In genomic region chr1:75338091-75338694, GRCm38 (mm10) we compare ENCODE assay signal across 10 mouse cellular contexts. TPM values are rescaled to one million over a fixed set of nuclear protein-coding genes. Genes with fewer than 3 reads are reported as not detected.
DNase-seq lines count a peak whose midpoint lies in the region; ATAC-seq and TF ChIP-seq lines count a peak whose summit lies in the region.
"Had no signal": no experiment of that assay in that cellular context is flagged by ENCODE, and none has a peak within 500 bp of the region (broad histone marks: within the 10 kb centered on the region; RNA-seq: fewer than 3 reads in every experiment).

No protein-coding gene starts in this region.

- peaks cover 2% of the 10 kb centered on the region for H3K4me1 ChIP-seq in hindbrain, embryonic 11.5 days (replicated peaks; ENCODE audit: control insufficient read depth, insufficient read depth, low read length)
- no peaks in the 10 kb centered on the region for H3K4me1 ChIP-seq in thymus, adult 2 months (replicated peaks; ENCODE audit: control insufficient read depth, insufficient read depth, low read length)

- TF ChIP-seq POLR2A in thymus, adult 2 months (IDR thresholded peaks at IDR 0.05; ENCODE audit: control insufficient read depth, extremely low read depth, insufficient read depth, low read length, poor library complexity), result no peak

- no peak overlapping the region for H3K9ac ChIP-seq in hindbrain, embryonic 11.5 days (ENCODE audit: low read depth, low read length)
- H3K9ac ChIP-seq: liver, embryonic 15.5 days had no signal

- TF ChIP-seq CTCF in thymus, adult 2 months (IDR thresholded peaks at IDR 0.05; ENCODE audit: borderline replicate concordance, control insufficient read depth, extremely low read depth, insufficient read depth, low read length, poor library complexity), result no peak

- no peaks in the 10 kb centered on the region for H3K9me3 ChIP-seq in hindbrain, embryonic 11.5 days (ENCODE audit: control insufficient read depth, low read length)
- H3K9me3 ChIP-seq: liver, embryonic 15.5 days had no signal

- intact Hi-C loops in heart, postnatal 14 days (cut with DNase I), result no loop called here

- H3K27me3 ChIP-seq in hindbrain, embryonic 11.5 days (ENCODE audit: control insufficient read depth, insufficient read depth, low read length), result no peaks in the 10 kb centered on the region; the same call in 1 of the 2 replicates
- H3K27me3 ChIP-seq in thymus, adult 2 months (ENCODE audit: control insufficient read depth, insufficient read depth, low read length), result no peaks in the 10 kb centered on the region

- peak; percentile 31; the same call in 1 of the 2 replicates for ATAC-seq in frontal cortex, adult (ENCODE audit: low TSS enrichment)
- no peak for ATAC-seq in hindbrain, embryonic 11.5 days (ENCODE audit: low FRiP score)

- no peak overlapping the region for H3K4me3 ChIP-seq in hindbrain, embryonic 11.5 days (ENCODE audit: low read depth, low read length)
- H3K4me3 ChIP-seq in thymus, adult 2 months (ENCODE audit: control insufficient read depth, insufficient read depth, low read length), result no peak overlapping the region
- H3K4me3 ChIP-seq: liver, embryonic 15.5 days had no signal

- DNase-seq in frontal cortex, postnatal 10 days (ENCODE audit: low spot score in 2 of 2), result no peak
- DNase-seq in 3T3-L1 (ENCODE audit: low read depth, low spot score), result peak; percentile 42
- peak; percentile 20 for DNase-seq in hindbrain, embryonic 11.5 days (ENCODE audit: low spot score)
- peak; percentile 59 for DNase-seq in mesoderm, embryonic 11.5 days (ENCODE audit: low read depth, low spot score)
- no peak for DNase-seq in left cerebral cortex, adult 18-20 months (ENCODE audit: low spot score in 2 of 2)
- no peak for DNase-seq in heart, postnatal 14 days
- DNase-seq in thymus, adult 2 months, result no peak

- no peaks in the 10 kb centered on the region for H3K36me3 ChIP-seq in hindbrain, embryonic 11.5 days (ENCODE audit: control insufficient read depth, insufficient read depth, low read length)
- H3K36me3 ChIP-seq in thymus, adult 2 months (ENCODE audit: control insufficient read depth, insufficient read depth, low read length), result no peaks in the 10 kb centered on the region
- H3K36me3 ChIP-seq: liver, embryonic 15.5 days had no signal

- peak overlapping the region; percentile 37 for H3K27ac ChIP-seq in hindbrain, embryonic 11.5 days (ENCODE audit: low read depth, low read length)
- H3K27ac ChIP-seq in thymus, adult 2 months (ENCODE audit: control insufficient read depth, insufficient read depth, low read length), result no peak overlapping the region
- H3K27ac ChIP-seq: liver, embryonic 15.5 days had no signal

- WGBS in hindbrain, embryonic 11.5 days, result 43% methylated on average over 11 of the region's 11 CpGs
- 39% methylated on average over 11 of the region's 11 CpGs for WGBS in thymus, adult 2 months

- H3K4me2 ChIP-seq in hindbrain, embryonic 11.5 days (replicated peaks; ENCODE audit: low read depth, low read length), result no peak overlapping the region
- H3K4me2 ChIP-seq: liver, embryonic 15.5 days had no signal

RNA-seq across cellular contexts. Expression of gene Dnpep, which starts 20.4 kb away (rescaled TPM):
- polyA plus RNA-seq in hindbrain, embryonic 11.5 days (2014; fragmentation: Nextera tagmentation; extraction: Ambion mirVana), result 154 and 165 TPM in 2 replicates
- total RNA-seq in left cerebral cortex, adult 18-20 months (2021), result 10 to 100 TPM; 56.5 to 57.4 TPM
- 10 to 100 TPM; 85.6 to 88.5 TPM for total RNA-seq in heart, postnatal 14 days (2021)
- 112 and 132 TPM in 2 replicates for polyA plus RNA-seq in thymus, adult 2 months (2012; rRNA removed)

RNA-seq across cellular contexts. Expression of gene Des, which starts 21.9 kb away (rescaled TPM):
- polyA plus RNA-seq in hindbrain, embryonic 11.5 days (2014; fragmentation: Nextera tagmentation; extraction: Ambion mirVana), result 2.1 and 2.4 TPM in 2 replicates
- under 1 TPM; 0.88 to 0.91 TPM for total RNA-seq in left cerebral cortex, adult 18-20 months (2021)
- total RNA-seq in heart, postnatal 14 days (2021), result 1,000 to 10,000 TPM; 1,039 to 1,057 TPM
- 6.8 and 31.6 TPM in 2 replicates for polyA plus RNA-seq in thymus, adult 2 months (2012; rRNA removed)

RNA-seq across cellular contexts. Expression of gene Speg, which starts 36.9 kb away (rescaled TPM):
- polyA plus RNA-seq in hindbrain, embryonic 11.5 days (2014; fragmentation: Nextera tagmentation; extraction: Ambion mirVana), result 11.1 and 12.7 TPM in 2 replicates
- total RNA-seq in left cerebral cortex, adult 18-20 months (2021), result 100 to 1,000 TPM; 181 to 191 TPM
- total RNA-seq in heart, postnatal 14 days (2021), result 100 to 1,000 TPM; 125 to 126 TPM
- 11.0 and 12.1 TPM in 2 replicates for polyA plus RNA-seq in thymus, adult 2 months (2012; rRNA removed)

RNA-seq across cellular contexts. Expression of gene Resp18, which starts 60.0 kb away (rescaled TPM):
- polyA plus RNA-seq in hindbrain, embryonic 11.5 days (2014; fragmentation: Nextera tagmentation; extraction: Ambion mirVana), result 32.3 and 35.7 TPM in 2 replicates
- 100 to 1,000 TPM; 169 to 185 TPM for total RNA-seq in left cerebral cortex, adult 18-20 months (2021)
- not detected for total RNA-seq in heart, postnatal 14 days (2021)
- 5.6 and 9.0 TPM in 2 replicates for polyA plus RNA-seq in thymus, adult 2 months (2012; rRNA removed)
- total RNA-seq: CH12.LX had no signal
- polyA plus RNA-seq: liver, embryonic 15.5 days had no signal

Comparison
In these comparisons a context has a peak if more than half of its experiments do, and no peak if none do; other contexts are left out.
1. DNase-seq: peak in 3T3-L1 (single experiment), hindbrain, embryonic 11.5 days (single experiment) and mesoderm, embryonic 11.5 days (single experiment); none in frontal cortex, postnatal 10 days (0 of 2), left cerebral cortex, adult 18-20 months (0 of 2), heart, postnatal 14 days (0 of 2) and thymus, adult 2 months (single experiment).
2. RNA of gene Des, which starts 21.9 kb away (total RNA-seq): 1,039 to 1,057 TPM in heart, postnatal 14 days; 0.88 to 0.91 TPM in left cerebral cortex, adult 18-20 months; every median in the first group is over 100 times any median in the second.